Mouse (Mus musculus): ENCODE measurements around the gene Rpl23a. TPM values are rescaled to one million over a fixed set of nuclear protein-coding genes. Genes with fewer than 3 reads are reported as not detected.
A peak's percentile ranks its signal among the peaks of the same experiment; 100 is the strongest.

Rpl23a gene
- polyA plus RNA-seq, 1 experiment, result 125 TPM

DNA sequence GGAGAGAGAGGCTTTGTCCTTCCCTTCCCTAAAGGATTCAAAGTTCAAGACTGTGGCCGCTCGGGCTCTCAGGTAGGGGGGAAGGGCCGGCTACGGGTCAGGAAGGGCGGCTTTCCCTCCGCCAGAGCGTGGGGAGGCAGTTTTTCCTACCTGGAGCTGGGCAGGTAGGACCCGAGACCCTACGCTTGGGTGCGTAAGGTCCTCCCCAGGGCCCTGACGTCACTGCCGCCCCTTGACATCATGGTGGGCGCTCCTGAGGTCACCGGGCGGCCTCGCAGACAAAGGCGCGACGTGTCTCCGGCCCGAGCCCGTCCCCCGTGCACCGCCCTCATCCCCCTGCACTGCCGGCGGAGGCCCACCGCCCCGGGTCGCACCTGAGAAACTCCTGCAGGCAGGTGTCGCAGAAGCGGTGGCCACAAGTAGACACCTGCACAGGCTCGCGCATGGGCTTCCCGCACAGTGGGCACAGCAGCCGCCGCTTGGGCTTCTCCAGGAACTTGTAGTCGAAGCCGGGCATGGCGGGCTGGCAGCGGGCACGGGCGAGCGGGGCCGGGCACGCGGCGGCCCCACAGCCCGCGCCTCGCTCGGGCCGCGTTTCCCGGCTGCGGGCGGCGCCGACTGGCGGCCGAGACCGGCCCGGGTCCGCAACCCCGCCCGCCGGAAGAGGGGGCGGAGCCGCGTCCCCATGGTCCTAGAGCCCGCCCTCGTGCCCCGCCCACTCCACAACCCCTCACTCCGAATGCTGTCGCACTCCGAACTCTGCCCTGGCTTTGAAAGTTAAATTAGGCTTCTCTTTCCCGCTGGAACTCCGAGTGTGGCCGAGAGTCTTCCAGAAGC, 18.2 kb downstream of the Rpl23a start, which contains the start of gene Traf4:
Traf4 (minus strand) TSS at position 666 of the 837 bp plus-strand sequence.
- H3K36me3 ChIP-seq (ENCODE audit: control insufficient read depth, insufficient read depth, low read length), result no peaks in the 10 kb centered on the region
- peaks cover 28% of the 10 kb centered on the region for H3K4me1 ChIP-seq (ENCODE audit: control insufficient read depth, insufficient read depth, low read length)
- peak within 1 kb of the TSS; percentile 94 for H3K4me3 ChIP-seq (ENCODE audit: control insufficient read depth, low read depth, low read length)
- H3K27me3 ChIP-seq (ENCODE audit: control insufficient read depth, insufficient read depth, low read length), result no peaks in the 10 kb centered on the region
- H3K27ac ChIP-seq (ENCODE audit: control insufficient read depth, insufficient read depth, low read depth, low read length), result peak within 1 kb of the TSS; percentile 63
- TF ChIP-seq CTCF (IDR thresholded peaks at IDR 0.05; ENCODE audit: control insufficient read depth, insufficient read depth, insufficient replicate concordance, low read depth, low read length) (peak; percentile 14; the same call in 1 of the 2 replicates), POLR2A (IDR thresholded peaks at IDR 0.05; ENCODE audit: control insufficient read depth, low read depth, low read length) (peak; percentile 49; the same call in 1 of the 2 replicates)

DNA sequence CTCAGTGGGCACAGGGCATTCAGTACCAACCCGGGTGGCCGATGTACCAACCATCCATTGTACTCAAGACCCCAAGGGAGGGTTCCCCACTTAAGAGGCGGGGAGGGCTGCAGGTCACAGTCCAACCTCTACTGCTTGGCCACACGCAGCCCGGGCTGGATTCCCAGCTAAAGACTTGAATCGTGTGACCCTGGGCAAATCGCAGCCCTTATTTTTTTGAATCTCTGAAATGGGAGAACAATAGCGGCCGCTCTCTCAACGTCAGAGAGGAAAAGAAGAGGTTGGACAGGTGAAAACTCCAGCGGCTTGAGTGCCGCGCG, 18.8 kb downstream of the Rpl23a start:
- Histone ChIP-seq H3K36me3 (ENCODE audit: control insufficient read depth, insufficient read depth, low read length) (no peaks in the 10 kb centered on the region), H3K4me1 (ENCODE audit: control insufficient read depth, insufficient read depth, low read length) (peaks cover 28% of the 10 kb centered on the region), H3K27ac (ENCODE audit: control insufficient read depth, insufficient read depth, low read depth, low read length) (no peak overlapping the region), H3K27me3 (ENCODE audit: control insufficient read depth, insufficient read depth, low read length) (no peaks in the 10 kb centered on the region), H3K4me3 (ENCODE audit: control insufficient read depth, low read depth, low read length) (peak overlapping the region; percentile 94)
- TF ChIP-seq CTCF (IDR thresholded peaks at IDR 0.05; ENCODE audit: control insufficient read depth, insufficient read depth, insufficient replicate concordance, low read depth, low read length) (no peak), POLR2A (IDR thresholded peaks at IDR 0.05; ENCODE audit: control insufficient read depth, low read depth, low read length) (no peak)

DNA sequence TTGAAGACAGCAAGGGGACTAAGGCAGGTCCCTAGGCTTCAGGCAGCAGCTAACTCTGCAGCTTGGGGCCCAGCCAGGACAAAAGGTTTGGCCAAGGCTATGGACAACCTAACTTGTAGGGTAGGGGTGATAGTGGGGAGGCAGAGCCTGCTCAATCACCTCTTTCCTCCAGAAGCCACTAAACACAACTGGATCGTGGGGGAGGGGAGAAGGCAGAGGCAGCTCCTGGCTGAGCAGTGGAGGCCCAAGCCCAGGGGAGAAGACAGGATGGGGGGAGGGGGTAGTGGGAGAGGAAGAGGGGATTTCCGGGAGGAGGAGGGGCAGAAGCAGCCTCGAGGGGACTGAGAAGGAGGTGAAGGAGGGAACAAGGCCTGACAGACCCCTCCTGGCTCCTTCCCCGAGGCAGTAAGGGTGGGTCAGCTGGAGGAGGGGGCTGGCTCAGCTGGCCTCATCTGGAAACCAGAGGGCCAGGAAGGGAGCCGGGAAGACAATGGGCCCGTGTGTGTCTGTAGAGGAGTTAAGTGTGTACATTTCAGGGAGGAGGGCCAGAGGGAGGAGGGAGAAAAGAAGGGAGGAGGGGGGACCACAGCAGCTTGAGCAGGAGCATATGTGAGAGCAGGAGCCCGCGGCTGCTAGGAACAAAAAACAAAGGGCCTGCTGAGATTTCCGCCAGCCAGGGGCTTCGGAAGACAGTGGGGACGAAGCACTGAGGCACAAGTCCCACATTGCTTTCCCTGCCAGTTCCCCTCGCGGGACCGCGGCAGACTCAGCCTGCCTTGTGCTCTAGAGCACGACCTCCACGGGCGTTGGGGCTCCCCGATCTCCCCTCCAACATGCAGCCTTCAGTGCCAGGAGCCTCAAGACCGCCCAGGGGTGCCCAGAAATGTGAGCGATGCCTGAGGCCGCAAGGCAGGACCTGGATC, 19.4 kb downstream of the Rpl23a start:
- peak overlapping the region; percentile 94 for H3K4me3 ChIP-seq (ENCODE audit: control insufficient read depth, low read depth, low read length)
- no peaks in the 10 kb centered on the region for H3K27me3 ChIP-seq (ENCODE audit: control insufficient read depth, insufficient read depth, low read length)
- no peaks in the 10 kb centered on the region for H3K36me3 ChIP-seq (ENCODE audit: control insufficient read depth, insufficient read depth, low read length)
- peaks cover 24% of the 10 kb centered on the region for H3K4me1 ChIP-seq (ENCODE audit: control insufficient read depth, insufficient read depth, low read length)
- TF ChIP-seq CTCF (IDR thresholded peaks at IDR 0.05; ENCODE audit: control insufficient read depth, insufficient read depth, insufficient replicate concordance, low read depth, low read length) (no peak), POLR2A (IDR thresholded peaks at IDR 0.05; ENCODE audit: control insufficient read depth, low read depth, low read length) (no peak)
- no peak overlapping the region for H3K27ac ChIP-seq (ENCODE audit: control insufficient read depth, insufficient read depth, low read depth, low read length)

DNA sequence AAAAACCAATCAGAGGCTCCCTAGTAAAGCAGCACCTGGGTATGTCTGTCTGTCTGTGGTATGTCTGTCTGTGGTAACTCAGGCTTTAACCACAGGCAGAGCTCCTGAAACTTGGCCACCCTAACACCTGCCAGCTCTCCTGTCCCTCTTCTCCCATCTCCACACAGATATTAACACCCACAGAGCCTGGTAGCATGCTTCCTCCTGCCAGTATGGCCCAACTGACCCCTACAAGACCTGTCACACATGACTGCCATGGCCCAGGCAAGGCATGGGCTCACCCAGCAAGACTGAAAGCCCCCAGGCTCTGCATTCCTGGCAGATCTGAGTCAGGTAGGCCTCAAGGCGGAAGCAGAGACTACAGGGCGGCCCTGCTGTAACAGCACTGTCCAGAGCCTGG, 20.3 kb downstream of the Rpl23a start:
- H3K27ac ChIP-seq (ENCODE audit: control insufficient read depth, insufficient read depth, low read depth, low read length), result no peak overlapping the region
- no peaks in the 10 kb centered on the region for H3K36me3 ChIP-seq (ENCODE audit: control insufficient read depth, insufficient read depth, low read length)
- no peak for TF ChIP-seq POLR2A (IDR thresholded peaks at IDR 0.05; ENCODE audit: control insufficient read depth, low read depth, low read length)
- no peak for TF ChIP-seq CTCF (IDR thresholded peaks at IDR 0.05; ENCODE audit: control insufficient read depth, insufficient read depth, insufficient replicate concordance, low read depth, low read length)
- no peaks in the 10 kb centered on the region for H3K27me3 ChIP-seq (ENCODE audit: control insufficient read depth, insufficient read depth, low read length)
- H3K4me3 ChIP-seq (ENCODE audit: control insufficient read depth, low read depth, low read length), result no peak overlapping the region
- H3K4me1 ChIP-seq (ENCODE audit: control insufficient read depth, insufficient read depth, low read length), result peaks cover 23% of the 10 kb centered on the region

DNA sequence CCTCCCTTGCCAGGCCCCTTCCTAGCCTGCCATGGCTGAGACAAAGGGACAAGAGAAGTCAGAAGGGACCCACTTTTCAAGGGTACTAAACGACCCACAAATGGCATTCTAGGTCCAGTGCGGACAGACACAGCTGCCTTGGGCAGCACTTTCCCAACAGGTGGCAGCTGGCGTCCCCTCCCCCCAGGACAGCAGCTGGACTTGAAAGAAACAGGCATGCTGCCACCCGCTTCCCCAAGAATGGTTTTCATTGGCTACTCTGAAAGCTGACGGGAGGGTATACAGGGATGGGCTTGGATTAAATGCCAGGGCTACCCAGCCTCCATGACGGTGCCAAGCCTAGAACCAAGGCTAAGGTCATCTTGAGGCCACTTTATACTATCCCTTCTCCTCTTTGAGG, 20.9 kb downstream of the Rpl23a start:
- Histone ChIP-seq H3K4me3 (ENCODE audit: control insufficient read depth, low read depth, low read length) (no peak overlapping the region), H3K36me3 (ENCODE audit: control insufficient read depth, insufficient read depth, low read length) (no peaks in the 10 kb centered on the region), H3K27me3 (ENCODE audit: control insufficient read depth, insufficient read depth, low read length) (no peaks in the 10 kb centered on the region), H3K27ac (ENCODE audit: control insufficient read depth, insufficient read depth, low read depth, low read length) (no peak overlapping the region), H3K4me1 (ENCODE audit: control insufficient read depth, insufficient read depth, low read length) (peaks cover 23% of the 10 kb centered on the region)
- TF ChIP-seq POLR2A (IDR thresholded peaks at IDR 0.05; ENCODE audit: control insufficient read depth, low read depth, low read length) (no peak), CTCF (IDR thresholded peaks at IDR 0.05; ENCODE audit: control insufficient read depth, insufficient read depth, insufficient replicate concordance, low read depth, low read length) (no peak)

DNA sequence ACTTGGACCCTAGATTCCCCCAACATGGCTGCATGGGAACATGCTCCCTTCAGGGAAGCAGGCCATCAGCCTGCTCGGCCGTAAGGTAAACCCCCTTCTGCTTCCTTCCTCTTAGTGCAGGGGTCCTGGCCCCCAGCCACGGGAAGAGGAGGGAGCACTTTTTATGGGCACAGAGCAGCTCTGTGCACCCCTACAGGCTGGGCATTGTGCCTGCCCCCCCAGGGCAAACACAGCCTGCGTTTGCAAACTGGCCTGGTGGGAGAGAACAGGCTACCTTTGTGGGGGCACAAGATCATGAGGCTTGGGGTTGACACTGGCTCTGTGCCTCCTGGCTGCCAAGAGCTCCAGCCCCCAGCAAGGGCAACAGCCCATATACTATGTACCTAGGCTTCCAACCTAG, 21.4 kb downstream of the Rpl23a start:
- H3K27me3 ChIP-seq (ENCODE audit: control insufficient read depth, insufficient read depth, low read length), result no peaks in the 10 kb centered on the region
- H3K36me3 ChIP-seq (ENCODE audit: control insufficient read depth, insufficient read depth, low read length), result no peaks in the 10 kb centered on the region
- H3K4me3 ChIP-seq (ENCODE audit: control insufficient read depth, low read depth, low read length), result no peak overlapping the region
- H3K4me1 ChIP-seq (ENCODE audit: control insufficient read depth, insufficient read depth, low read length), result peaks cover 23% of the 10 kb centered on the region
- H3K27ac ChIP-seq (ENCODE audit: control insufficient read depth, insufficient read depth, low read depth, low read length), result no peak overlapping the region
- no peak for TF ChIP-seq POLR2A (IDR thresholded peaks at IDR 0.05; ENCODE audit: control insufficient read depth, low read depth, low read length)
- TF ChIP-seq CTCF (IDR thresholded peaks at IDR 0.05; ENCODE audit: control insufficient read depth, insufficient read depth, insufficient replicate concordance, low read depth, low read length), result no peak

DNA sequence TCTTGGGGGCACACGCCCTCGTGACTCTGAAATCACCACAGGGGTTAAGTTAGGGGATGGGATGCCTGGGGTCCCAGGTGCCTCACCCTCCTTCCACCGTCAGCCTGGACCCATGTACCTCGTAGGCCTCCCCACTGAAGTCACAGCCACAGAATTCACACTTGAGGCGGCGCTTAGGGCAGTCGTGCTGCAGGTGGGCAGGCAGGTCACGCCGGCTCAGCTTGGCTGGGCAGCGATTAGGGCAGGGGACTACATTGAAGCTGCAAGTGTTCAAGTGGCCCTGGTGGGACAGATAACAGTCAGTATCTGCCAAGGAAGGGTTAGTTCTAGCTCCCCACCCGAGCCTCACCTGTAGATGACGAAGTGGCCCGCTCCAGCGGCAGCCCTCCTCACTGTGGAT, 22.2 kb downstream of the Rpl23a start:
- no peaks in the 10 kb centered on the region for H3K36me3 ChIP-seq (ENCODE audit: control insufficient read depth, insufficient read depth, low read length)
- no peak overlapping the region for H3K4me3 ChIP-seq (ENCODE audit: control insufficient read depth, low read depth, low read length)
- peaks cover 21% of the 10 kb centered on the region for H3K4me1 ChIP-seq (ENCODE audit: control insufficient read depth, insufficient read depth, low read length)
- H3K27ac ChIP-seq (ENCODE audit: control insufficient read depth, insufficient read depth, low read depth, low read length), result no peak overlapping the region
- no peaks in the 10 kb centered on the region for H3K27me3 ChIP-seq (ENCODE audit: control insufficient read depth, insufficient read depth, low read length)
- TF ChIP-seq CTCF (IDR thresholded peaks at IDR 0.05; ENCODE audit: control insufficient read depth, insufficient read depth, insufficient replicate concordance, low read depth, low read length), result no peak
- no peak for TF ChIP-seq POLR2A (IDR thresholded peaks at IDR 0.05; ENCODE audit: control insufficient read depth, low read depth, low read length)
